In the genomic region with DNA sequence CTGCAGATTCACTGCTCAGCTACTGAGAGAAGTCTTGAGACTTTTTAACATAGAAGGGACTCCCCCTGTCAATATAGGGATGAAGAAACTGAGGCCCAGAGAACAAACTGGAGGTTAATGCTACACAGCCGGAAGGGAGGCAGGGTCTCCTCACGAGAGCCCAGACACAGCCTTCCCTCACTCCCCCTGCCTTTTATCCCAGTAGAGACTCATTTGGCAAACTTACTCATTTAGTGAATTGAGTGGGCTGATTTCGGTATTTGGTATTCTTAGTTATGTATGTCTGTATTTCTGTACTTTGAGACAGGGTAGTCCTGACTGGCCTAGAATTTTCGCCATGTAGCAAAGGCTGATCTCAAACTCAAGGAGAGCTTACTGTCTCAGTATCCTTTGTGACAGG, we compare ENCODE assay signal across 27 mouse cellular contexts. TPM values are rescaled to one million over a fixed set of nuclear protein-coding genes. Genes with fewer than 3 reads are reported as not detected.
DNase-seq lines count a peak whose midpoint lies in the region; ATAC-seq and TF ChIP-seq lines count a peak whose summit lies in the region.
"Had no signal": no experiment of that assay in that cellular context is flagged by ENCODE, and none has a peak within 500 bp of the region (broad histone marks: within the 10 kb centered on the region; RNA-seq: fewer than 3 reads in every experiment).

No protein-coding gene starts in this region.

- TF ChIP-seq EP300 in heart, adult 2 months (IDR thresholded peaks at IDR 0.05; ENCODE audit: insufficient read depth, low read depth, low read length), result no peak

- intact Hi-C loops in heart, adult 2 months (cut with DNase I), result loop anchor here (10.0 kb wide), 1 partner anchor 574 kb away; no protein-coding TSS in a partner anchor

- no peaks in the 10 kb centered on the region for H3K27me3 ChIP-seq in heart, adult 2 months (ENCODE audit: control insufficient read depth, insufficient read depth, low read length)
- H3K27me3 ChIP-seq: embryonic facial prominence, embryonic 12.5 days; forebrain, embryonic 13.5 days; forebrain, embryonic 15.5 days; Patski had no signal

- no peaks in the 10 kb centered on the region for H3K4me1 ChIP-seq in heart, adult 2 months (ENCODE audit: control insufficient read depth, insufficient read depth, low read length)
- H3K4me1 ChIP-seq: embryonic facial prominence, embryonic 10.5 days; embryonic facial prominence, embryonic 12.5 days; forebrain, embryonic 13.5 days; forebrain, embryonic 15.5 days had no signal

- 84% methylated on average over 4 of the region's 4 CpGs for WGBS in heart, adult 2 months

- H3K36me3 ChIP-seq in heart, adult 2 months (ENCODE audit: control insufficient read depth, insufficient read depth, low read length), result no peaks in the 10 kb centered on the region
- H3K36me3 ChIP-seq: embryonic facial prominence, embryonic 10.5 days; embryonic facial prominence, embryonic 12.5 days; forebrain, embryonic 15.5 days; G1E had no signal

- no peak for TF ChIP-seq POLR2A in heart, adult 2 months (IDR thresholded peaks at IDR 0.05; ENCODE audit: insufficient read depth, low read depth, low read length)

- H3K4me3 ChIP-seq in heart, adult 2 months, result no peak overlapping the region
- H3K4me3 ChIP-seq: embryonic facial prominence, embryonic 10.5 days; embryonic facial prominence, embryonic 12.5 days; forebrain, embryonic 13.5 days; forebrain, embryonic 15.5 days had no signal

- peak; percentile 18 for ATAC-seq in CD4-positive, CD25-positive, alpha-beta regulatory T cell, adult 4 months
- peak; percentile 5 for ATAC-seq in activated CD4-positive, CD25-positive, alpha-beta regulatory T cell, adult 4 months
- ATAC-seq in inflammation-experienced regulatory T-cells, adult 6 months, result peak; percentile 15
- ATAC-seq: forebrain, embryonic 13.5 days; forebrain, embryonic 15.5 days; forebrain, postnatal 0 days; Patski had no signal

- peak; percentile 50 for DNase-seq in CD4-positive helper T cell, adult 2 months (ENCODE audit: low read depth, low spot score)
- DNase-seq in heart, adult 2 months, result no peak
- no peak for DNase-seq in spleen, postnatal 14 days (ENCODE audit: low spot score in 2 of 2)
- no peak for DNase-seq in cerebellum, postnatal 25 days
- DNase-seq: adrenal gland, adult 2 months; adrenal gland, postnatal 10 days; adrenal gland, postnatal 25 days; B cell, adult 2 months; cerebellum, adult 11 months; cerebellum, adult 18-20 months; cerebellum, adult 8-10 months; cerebellum, adult 9-11 months; cerebellum, postnatal 14 days; forebrain, postnatal 0 days had no signal

- H3K9ac ChIP-seq in heart, adult 2 months (ENCODE audit: low read depth, low read length), result no peak overlapping the region
- H3K9ac ChIP-seq: embryonic facial prominence, embryonic 12.5 days; forebrain, embryonic 13.5 days; forebrain, embryonic 15.5 days; forebrain, postnatal 0 days had no signal

- TF ChIP-seq CTCF in heart, adult 2 months (IDR thresholded peaks at IDR 0.05), result no peak

- H3K79me2 ChIP-seq in heart, adult 2 months (replicated peaks; ENCODE audit: control insufficient read depth, insufficient read depth, low read length), result no peaks in the 10 kb centered on the region

- H3K27ac ChIP-seq in heart, adult 2 months, result no peak overlapping the region
- H3K27ac ChIP-seq: embryonic facial prominence, embryonic 10.5 days; embryonic facial prominence, embryonic 12.5 days; forebrain, embryonic 13.5 days; forebrain, embryonic 15.5 days had no signal

RNA-seq across cellular contexts. Expression of gene Cpb2, which starts 51.4 kb away (rescaled TPM):
- polyA plus RNA-seq in CD4-positive, CD25-positive, alpha-beta regulatory T cell, adult 4 months (2017; shearing (Covaris generic)), result not detected
- polyA plus RNA-seq in activated CD4-positive, CD25-positive, alpha-beta regulatory T cell, adult 4 months (2017; shearing (Covaris generic)), result not detected
- not detected for polyA plus RNA-seq in inflammation-experienced regulatory T-cells, adult 6 months (2017; shearing (Covaris generic))
- total RNA-seq in heart, adult 2 months (2021), result not detected
- not detected in 2 replicates for polyA plus RNA-seq in heart, adult 2 months (2012; rRNA removed)
- total RNA-seq: adrenal gland, postnatal 25 days; forebrain, postnatal 0 days; G1E had no signal
- polyA plus RNA-seq: adrenal gland, adult 2 months; brain, embryonic 14.5 days; cortical plate, adult 2 months; embryonic facial prominence, embryonic 10.5 days; embryonic facial prominence, embryonic 14.5 days; forebrain, embryonic 11.5 days; forebrain, embryonic 15.5 days; forebrain, postnatal 0 days; G1E; Patski had no signal

RNA-seq across cellular contexts. Expression of gene Lcp1, which starts 59.8 kb away (rescaled TPM):
- polyA plus RNA-seq in CD4-positive, CD25-positive, alpha-beta regulatory T cell, adult 4 months (2017; shearing (Covaris generic)), result 1,000 to 10,000 TPM; 1,290 to 1,712 TPM
- 1,000 to 10,000 TPM; 1,354 to 1,613 TPM for polyA plus RNA-seq in activated CD4-positive, CD25-positive, alpha-beta regulatory T cell, adult 4 months (2017; shearing (Covaris generic))
- 1,000 to 10,000 TPM; 1,283 to 1,916 (median 1,300) TPM for polyA plus RNA-seq in inflammation-experienced regulatory T-cells, adult 6 months (2017; shearing (Covaris generic))
- total RNA-seq in heart, adult 2 months (2021), result 10 to 100 TPM; 14.3 to 15.2 TPM
- 6.8 and 9.2 TPM in 2 replicates for polyA plus RNA-seq in heart, adult 2 months (2012; rRNA removed)

Comparison
In these comparisons a context has a peak if more than half of its experiments do, and no peak if none do; other contexts are left out.
1. RNA of gene Lcp1, which starts 59.8 kb away (polyA plus RNA-seq): 1,290 to 1,712 TPM in CD4-positive, CD25-positive, alpha-beta regulatory T cell, adult 4 months, 1,354 to 1,613 TPM in activated CD4-positive, CD25-positive, alpha-beta regulatory T cell, adult 4 months and 1,283 to 1,916 TPM in inflammation-experienced regulatory T-cells, adult 6 months; 6.8 to 9.2 TPM in heart, adult 2 months; every median in the first group is over 100 times any median in the second.
2. Peak in every context shown above with its lines, with median percentiles within 50 percentile points of each other: ATAC-seq.